Mouse (Mus musculus) forebrain, embryonic 12.5 days (tissue): ENCODE results near the gene Smyd3. TPM values are rescaled to one million over a fixed set of nuclear protein-coding genes. Genes with fewer than 3 reads are reported as not detected.

ENCODE experiments used
- ATAC-seq: fragments of 200-750 bp; cut with Nextera tagmentation; 2 replicates; pipeline ENCODE4 v1.8.0; 2017; ENCODE audit warnings: moderate TSS enrichment; ENCODE audit not compliant: low FRiP score
- H3K27ac ChIP-seq: fragments of 300-500 bp; sonication (generic); 2 replicates; pipeline ENCODE4 v1.5.1; 2016; ENCODE audit warnings: mild to moderate bottlenecking
- H3K27me3 ChIP-seq: fragments of 300-500 bp; sonication (generic); 2 replicates; pipeline ENCODE4 v1.6.1; 2016; ENCODE audit warnings: mild to moderate bottlenecking
- H3K36me3 ChIP-seq: fragments of 300-500 bp; sonication (generic); replicated peaks from 2 replicates; pipeline ENCODE4 v1.6.1; 2016; ENCODE audit warnings: mild to moderate bottlenecking
- H3K4me1 ChIP-seq: fragments of 300-500 bp; sonication (generic); 2 replicates; pipeline ENCODE4 v1.6.1; 2016
- H3K4me2 ChIP-seq: fragments of 300-500 bp; sonication (generic); 2 replicates; pipeline ENCODE4 v1.6.1; 2016; ENCODE audit warnings: mild to moderate bottlenecking, moderate library complexity
- H3K4me3 ChIP-seq: fragments of 300-500 bp; sonication (generic); replicated peaks from 2 replicates; pipeline ENCODE4 v1.5.1; 2016; ENCODE audit warnings: mild to moderate bottlenecking
- H3K9ac ChIP-seq: fragments of 300-500 bp; sonication (generic); 2 replicates; pipeline ENCODE4 v1.6.1; 2016; ENCODE audit warnings: mild to moderate bottlenecking
- H3K9me3 ChIP-seq: fragments of 300-500 bp; sonication (generic); 2 replicates; pipeline ENCODE4 v1.6.1; 2016
- WGBS: fragments of 180-500 bp; shearing (Covaris S2); methylation state at CpG from one replicate; pipeline ENCODE4 v1.1.7; 2016; 5-methylcytosine and 5-hydroxymethylcytosine counted together
- polyA plus RNA-seq: library from polyadenylated mRNA; unstranded; fragments of >200 nt; fragmentation: Nextera tagmentation; extraction: Ambion mirVana; gene quantifications from 2 replicates; pipeline ENCODE4 v1.2.1, GENCODE M21; 2016

Smyd3 gene
- polyA plus RNA-seq: 13.5 and 15.8 TPM in 2 replicates

GRCm38 (mm10) chr1:179517713-179518465 lies at the start of gene Smyd3:
Gene Smyd3 (minus strand): TSS chr1:179518041.
- peak; percentile 90 for ATAC-seq
- 6% methylated on average over 39 of the region's 39 CpGs for WGBS
- Histone ChIP-seq H3K9me3 (no peaks in the 10 kb centered on the region), H3K4me1 (peaks cover 10% of the 10 kb centered on the region), H3K9ac (peak within 1 kb of the TSS; percentile 75), H3K27me3 (no peaks in the 10 kb centered on the region), H3K36me3 (no peaks in the 10 kb centered on the region), H3K27ac (peak within 1 kb of the TSS; percentile 25; the same call in 1 of the 2 replicates), H3K4me2 (peak within 1 kb of the TSS; percentile 99), H3K4me3 (peak within 1 kb of the TSS; percentile 72)

- no peak overlapping the region for H3K4me3 ChIP-seq
- no peaks in the 10 kb centered on the region for H3K36me3 ChIP-seq
- H3K27me3 ChIP-seq: no peaks in the 10 kb centered on the region
- no peak overlapping the region for H3K9ac ChIP-seq
- H3K4me1 ChIP-seq: peaks cover 21% of the 10 kb centered on the region
- no peaks in the 10 kb centered on the region for H3K9me3 ChIP-seq
- H3K27ac ChIP-seq: peak overlapping the region; percentile 56; the same call in 1 of the 2 replicates
- H3K4me2 ChIP-seq: no peak overlapping the region
- 66% methylated on average over 7 of the region's 7 CpGs for WGBS
- ATAC-seq: no peak
Observed at GRCm38 (mm10) chr1:179567558-179567957, 49.7 kb upstream of the Smyd3 start.

- H3K4me2 ChIP-seq: no peak overlapping the region
- peaks cover 17% of the 10 kb centered on the region; the same call in 1 of the 2 replicates for H3K4me1 ChIP-seq
- H3K27me3 ChIP-seq: no peaks in the 10 kb centered on the region
- H3K9me3 ChIP-seq: no peaks in the 10 kb centered on the region
- no peak for ATAC-seq
- H3K27ac ChIP-seq: no peak overlapping the region
- no peak overlapping the region for H3K9ac ChIP-seq
- H3K4me3 ChIP-seq: no peak overlapping the region
- 90% methylated on average over 5 of the region's 5 CpGs for WGBS
- no peaks in the 10 kb centered on the region for H3K36me3 ChIP-seq
Observed at GRCm38 (mm10) chr1:179563926-179564325, 46.1 kb upstream of the Smyd3 start.

GRCm38 (mm10) chr1:179563211-179563610 lies 45.4 kb upstream of the Smyd3 start:
- no peak overlapping the region for H3K4me3 ChIP-seq
- H3K36me3 ChIP-seq: no peaks in the 10 kb centered on the region
- no peak overlapping the region for H3K4me2 ChIP-seq
- H3K27ac ChIP-seq: no peak overlapping the region
- H3K9ac ChIP-seq: no peak overlapping the region
- H3K27me3 ChIP-seq: no peaks in the 10 kb centered on the region
- H3K9me3 ChIP-seq: no peaks in the 10 kb centered on the region
- WGBS: 88% methylated on average over 4 of the region's 4 CpGs
- peaks cover 17% of the 10 kb centered on the region; the same call in 1 of the 2 replicates for H3K4me1 ChIP-seq
- no peak for ATAC-seq

- Histone ChIP-seq H3K27me3 (no peaks in the 10 kb centered on the region), H3K4me1 (peaks cover 7% of the 10 kb centered on the region; the same call in 1 of the 2 replicates), H3K4me3 (no peak overlapping the region), H3K36me3 (no peaks in the 10 kb centered on the region), H3K4me2 (no peak overlapping the region), H3K9me3 (no peaks in the 10 kb centered on the region), H3K27ac (no peak overlapping the region), H3K9ac (no peak overlapping the region)
- 90% methylated on average over 6 of the region's 6 CpGs for WGBS
- no peak for ATAC-seq
Observed at GRCm38 (mm10) chr1:179560845-179561430, 43.1 kb upstream of the Smyd3 start.

- no peak overlapping the region for H3K4me2 ChIP-seq
- no peak overlapping the region for H3K4me3 ChIP-seq
- H3K9me3 ChIP-seq: no peaks in the 10 kb centered on the region
- peaks cover 7% of the 10 kb centered on the region; the same call in 1 of the 2 replicates for H3K4me1 ChIP-seq
- no peak overlapping the region for H3K9ac ChIP-seq
- no peaks in the 10 kb centered on the region for H3K27me3 ChIP-seq
- no peak for ATAC-seq
- no peak overlapping the region for H3K27ac ChIP-seq
- no peaks in the 10 kb centered on the region for H3K36me3 ChIP-seq
- 87% methylated on average over 11 of the region's 11 CpGs for WGBS
Observed at GRCm38 (mm10) chr1:179559446-179560194, 41.8 kb upstream of the Smyd3 start.

GRCm38 (mm10) chr1:179556921-179557320 lies 39.1 kb upstream of the Smyd3 start:
- Histone ChIP-seq H3K36me3 (no peaks in the 10 kb centered on the region), H3K9me3 (no peaks in the 10 kb centered on the region), H3K9ac (no peak overlapping the region), H3K27me3 (no peaks in the 10 kb centered on the region), H3K27ac (no peak overlapping the region), H3K4me1 (0 out of 2 replicates have a peak, but pooled peaks cover 2% of the 10 kb centered on the region), H3K4me2 (no peak overlapping the region), H3K4me3 (no peak overlapping the region)
- 88% methylated on average over 3 of the region's 3 CpGs for WGBS
- ATAC-seq: no peak

GRCm38 (mm10) chr1:179553949-179554347 lies 36.1 kb upstream of the Smyd3 start:
- Histone ChIP-seq H3K4me3 (no peak overlapping the region), H3K9me3 (no peaks in the 10 kb centered on the region), H3K4me1 (peaks cover 7% of the 10 kb centered on the region; the same call in 1 of the 2 replicates), H3K9ac (no peak overlapping the region), H3K36me3 (no peaks in the 10 kb centered on the region), H3K4me2 (no peak overlapping the region), H3K27ac (no peak overlapping the region), H3K27me3 (no peaks in the 10 kb centered on the region)
- ATAC-seq: no peak
- 86% methylated on average over 4 of the region's 4 CpGs for WGBS

- Histone ChIP-seq H3K27ac (no peak overlapping the region), H3K4me2 (no peak overlapping the region), H3K9me3 (no peaks in the 10 kb centered on the region), H3K36me3 (no peaks in the 10 kb centered on the region), H3K9ac (no peak overlapping the region), H3K4me1 (peaks cover 9% of the 10 kb centered on the region; the same call in 1 of the 2 replicates), H3K27me3 (no peaks in the 10 kb centered on the region), H3K4me3 (no peak overlapping the region)
- WGBS: 82% methylated on average over 5 of the region's 5 CpGs
- ATAC-seq: no peak
Observed at GRCm38 (mm10) chr1:179553197-179553948, 35.5 kb upstream of the Smyd3 start.

GRCm38 (mm10) chr1:179552751-179553150 lies 34.9 kb upstream of the Smyd3 start:
- Histone ChIP-seq H3K27me3 (no peaks in the 10 kb centered on the region), H3K4me3 (no peak overlapping the region), H3K27ac (no peak overlapping the region), H3K4me1 (peaks cover 15% of the 10 kb centered on the region; the same call in 1 of the 2 replicates), H3K36me3 (no peaks in the 10 kb centered on the region), H3K9ac (no peak overlapping the region), H3K4me2 (no peak overlapping the region), H3K9me3 (no peaks in the 10 kb centered on the region)
- 41% methylated on average over 7 of the region's 7 CpGs for WGBS
- ATAC-seq: no peak

GRCm38 (mm10) chr1:179551921-179552320 lies 34.1 kb upstream of the Smyd3 start:
- Histone ChIP-seq H3K9me3 (no peaks in the 10 kb centered on the region), H3K4me2 (no peak overlapping the region), H3K4me3 (no peak overlapping the region), H3K9ac (no peak overlapping the region), H3K4me1 (peaks cover 23% of the 10 kb centered on the region), H3K27ac (no peak overlapping the region), H3K36me3 (no peaks in the 10 kb centered on the region), H3K27me3 (no peaks in the 10 kb centered on the region)
- ATAC-seq: no peak
- WGBS: 87% methylated on average over 4 of the region's 4 CpGs

- Histone ChIP-seq H3K4me3 (no peak overlapping the region), H3K27me3 (no peaks in the 10 kb centered on the region), H3K27ac (no peak overlapping the region), H3K9ac (no peak overlapping the region), H3K9me3 (no peaks in the 10 kb centered on the region), H3K4me1 (peaks cover 23% of the 10 kb centered on the region), H3K36me3 (no peaks in the 10 kb centered on the region), H3K4me2 (no peak overlapping the region)
- no peak for ATAC-seq
- 92% methylated on average over 3 of the region's 3 CpGs for WGBS
Observed at GRCm38 (mm10) chr1:179551336-179551735, 33.5 kb upstream of the Smyd3 start.
